Mouse (Mus musculus): ENCODE results near the gene Gm20388. TPM values are rescaled to one million over a fixed set of nuclear protein-coding genes. Genes with fewer than 3 reads are reported as not detected.

The Gm20388 gene
- polyA plus RNA-seq, 1 experiment from 2014 or later, result not detected

- Histone ChIP-seq H3K4me2 (replicated peaks; ENCODE audit: low read depth) (no peak overlapping the region), H3K9me3 (ENCODE audit: control insufficient read depth) (no peaks in the 10 kb centered on the region), H3K4me1 (replicated peaks; ENCODE audit: control insufficient read depth, insufficient read depth, low read length) (peaks cover 3% of the 10 kb centered on the region; the same call in 1 of the 2 replicates), H3K9ac (ENCODE audit: low read depth, low read length) (no peak overlapping the region), H3K27ac (ENCODE audit: low read depth, low read length) (no peak overlapping the region), H3K4me3 (ENCODE audit: low read depth, low read length) (no peak overlapping the region), H3K36me3 (ENCODE audit: control insufficient read depth, insufficient read depth) (no peaks in the 10 kb centered on the region), H3K27me3 (replicated peaks; ENCODE audit: control insufficient read depth, insufficient read depth, low read length) (no peaks in the 10 kb centered on the region)
- no peak; the same call in 1 of the 2 replicates for ATAC-seq
- no peak for TF ChIP-seq CTCF (IDR thresholded peaks at IDR 0.05; ENCODE audit: low read depth)
- WGBS, result 33% methylated on average over 8 of the region's 8 CpGs
Observed at GRCm38 (mm10) chr8:121669208-121669607, 1758.6 kb downstream of the Gm20388 start.

DNA sequence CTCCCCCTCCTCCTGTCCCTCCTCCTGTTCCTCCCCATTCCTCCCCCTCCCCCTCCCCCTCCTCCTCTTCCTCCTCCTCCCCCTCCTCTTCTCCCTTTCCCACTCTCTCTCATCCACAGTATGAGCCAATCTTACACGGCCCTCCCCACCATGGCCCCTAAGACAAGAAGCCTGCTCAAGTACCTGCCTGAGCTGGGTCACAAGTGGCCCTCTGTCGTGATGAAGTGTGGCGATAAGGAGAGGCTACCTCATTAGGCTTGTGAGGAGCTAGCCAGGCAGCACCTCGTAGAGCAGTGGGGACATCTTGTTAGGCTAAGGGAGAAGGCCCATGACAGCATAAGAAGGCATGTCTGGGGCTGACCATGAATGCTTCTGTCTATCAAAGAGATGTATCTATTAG, 1762.5 kb downstream of the Gm20388 start:
- 54% methylated on average over 4 of the region's 4 CpGs for WGBS
- H3K9me3 ChIP-seq (ENCODE audit: control insufficient read depth), result no peaks in the 10 kb centered on the region
- H3K9ac ChIP-seq (ENCODE audit: low read depth, low read length), result no peak overlapping the region
- no peak overlapping the region for H3K4me3 ChIP-seq (ENCODE audit: low read depth, low read length)
- no peaks in the 10 kb centered on the region for H3K4me1 ChIP-seq (replicated peaks; ENCODE audit: control insufficient read depth, insufficient read depth, low read length)
- no peak overlapping the region for H3K27ac ChIP-seq (ENCODE audit: low read depth, low read length)
- H3K4me2 ChIP-seq (replicated peaks; ENCODE audit: low read depth), result no peak overlapping the region
- TF ChIP-seq CTCF (IDR thresholded peaks at IDR 0.05; ENCODE audit: low read depth), result no peak
- no peak for ATAC-seq
- no peaks in the 10 kb centered on the region for H3K36me3 ChIP-seq (ENCODE audit: control insufficient read depth, insufficient read depth)
- H3K27me3 ChIP-seq (replicated peaks; ENCODE audit: control insufficient read depth, insufficient read depth, low read length), result no peaks in the 10 kb centered on the region

GRCm38 (mm10) chr8:121673917-121674316, 1763.3 kb downstream of the Gm20388 start:
- WGBS, result 73% methylated on average over 5 of the region's 5 CpGs
- H3K9ac ChIP-seq (ENCODE audit: low read depth, low read length), result no peak overlapping the region
- H3K4me2 ChIP-seq (replicated peaks; ENCODE audit: low read depth), result no peak overlapping the region

DNA sequence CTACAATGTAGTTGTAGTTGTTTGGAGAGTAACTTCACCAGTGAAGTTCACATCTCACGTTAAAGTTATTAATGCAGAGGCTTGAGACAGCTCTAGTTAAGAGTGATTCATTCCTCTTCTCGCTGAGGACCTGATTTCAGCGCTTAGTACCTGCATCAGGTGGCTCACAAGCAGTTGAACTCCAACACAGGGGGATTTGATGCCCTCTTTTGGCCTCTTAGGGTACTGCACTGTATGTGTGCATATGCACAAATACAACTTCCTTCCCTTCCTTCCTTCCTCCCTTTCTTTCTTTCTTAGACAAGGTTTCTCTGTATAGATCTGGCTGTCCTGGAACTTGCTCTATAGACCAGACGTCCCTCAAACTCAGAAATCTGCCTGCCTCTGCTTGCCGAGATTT, 1763.9 kb downstream of the Gm20388 start:
- Histone ChIP-seq H3K9ac (ENCODE audit: low read depth, low read length) (no peak overlapping the region), H3K27me3 (replicated peaks; ENCODE audit: control insufficient read depth, insufficient read depth, low read length) (no peaks in the 10 kb centered on the region), H3K4me2 (replicated peaks; ENCODE audit: low read depth) (no peak overlapping the region), H3K9me3 (ENCODE audit: control insufficient read depth) (no peaks in the 10 kb centered on the region), H3K4me1 (replicated peaks; ENCODE audit: control insufficient read depth, insufficient read depth, low read length) (no peaks in the 10 kb centered on the region), H3K36me3 (ENCODE audit: control insufficient read depth, insufficient read depth) (no peaks in the 10 kb centered on the region), H3K4me3 (ENCODE audit: low read depth, low read length) (no peak overlapping the region), H3K27ac (ENCODE audit: low read depth, low read length) (no peak overlapping the region)
- TF ChIP-seq CTCF (IDR thresholded peaks at IDR 0.05; ENCODE audit: low read depth), result peak; percentile 68
- ATAC-seq, result no peak
- 60% methylated on average over 5 of the region's 5 CpGs for WGBS

More at GRCm38 (mm10) chr8:121673917-121674316, 1763.3 kb downstream of the Gm20388 start:
- H3K27me3 ChIP-seq (replicated peaks; ENCODE audit: control insufficient read depth, insufficient read depth, low read length), result no peaks in the 10 kb centered on the region
- no peaks in the 10 kb centered on the region for H3K4me1 ChIP-seq (replicated peaks; ENCODE audit: control insufficient read depth, insufficient read depth, low read length)
- peak; percentile 38; the same call in 1 of the 2 replicates for ATAC-seq
- no peaks in the 10 kb centered on the region for H3K9me3 ChIP-seq (ENCODE audit: control insufficient read depth)
- no peak overlapping the region for H3K4me3 ChIP-seq (ENCODE audit: low read depth, low read length)
- no peak for TF ChIP-seq CTCF (IDR thresholded peaks at IDR 0.05; ENCODE audit: low read depth)
- H3K36me3 ChIP-seq (ENCODE audit: control insufficient read depth, insufficient read depth), result no peaks in the 10 kb centered on the region
- H3K27ac ChIP-seq (ENCODE audit: low read depth, low read length), result no peak overlapping the region

DNA sequence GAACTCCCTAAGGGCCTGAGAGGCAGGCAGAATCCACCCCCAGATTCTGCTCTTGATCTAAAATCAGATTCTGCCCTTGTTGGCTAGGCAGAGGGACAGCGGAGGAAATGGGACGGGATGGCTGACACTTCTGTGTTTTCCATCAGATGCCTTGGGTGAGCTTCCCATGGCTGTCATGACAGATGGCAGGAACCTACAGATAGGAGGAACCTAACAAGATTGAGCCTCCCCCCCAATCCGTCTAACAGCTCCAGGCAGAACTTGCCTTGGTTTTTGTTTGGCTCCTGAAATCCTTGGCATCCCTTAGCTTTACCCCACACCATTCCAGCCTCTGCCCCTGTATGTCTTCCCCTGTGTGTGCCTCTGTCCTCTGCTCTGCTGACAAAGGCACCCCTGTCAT, 1764.5 kb downstream of the Gm20388 start:
- WGBS, result 71% methylated on average over 3 of the region's 3 CpGs
- no peaks in the 10 kb centered on the region for H3K4me1 ChIP-seq (replicated peaks; ENCODE audit: control insufficient read depth, insufficient read depth, low read length)
- H3K9ac ChIP-seq (ENCODE audit: low read depth, low read length), result no peak overlapping the region
- H3K36me3 ChIP-seq (ENCODE audit: control insufficient read depth, insufficient read depth), result no peaks in the 10 kb centered on the region
- ATAC-seq, result no peak
- H3K4me2 ChIP-seq (replicated peaks; ENCODE audit: low read depth), result no peak overlapping the region
- no peaks in the 10 kb centered on the region for H3K9me3 ChIP-seq (ENCODE audit: control insufficient read depth)
- H3K27me3 ChIP-seq (replicated peaks; ENCODE audit: control insufficient read depth, insufficient read depth, low read length), result no peaks in the 10 kb centered on the region
- no peak overlapping the region for H3K27ac ChIP-seq (ENCODE audit: low read depth, low read length)
- H3K4me3 ChIP-seq (ENCODE audit: low read depth, low read length), result no peak overlapping the region
- no peak for TF ChIP-seq CTCF (IDR thresholded peaks at IDR 0.05; ENCODE audit: low read depth)

GRCm38 (mm10) chr8:121675701-121676100, 1765.1 kb downstream of the Gm20388 start:
- Histone ChIP-seq H3K36me3 (ENCODE audit: control insufficient read depth, insufficient read depth) (no peaks in the 10 kb centered on the region), H3K4me2 (replicated peaks; ENCODE audit: low read depth) (0 out of 2 replicates have a peak overlapping the region, but pooled peaks have one; percentile 6), H3K9me3 (ENCODE audit: control insufficient read depth) (no peaks in the 10 kb centered on the region), H3K27me3 (replicated peaks; ENCODE audit: control insufficient read depth, insufficient read depth, low read length) (no peaks in the 10 kb centered on the region), H3K9ac (ENCODE audit: low read depth, low read length) (no peak overlapping the region), H3K4me1 (replicated peaks; ENCODE audit: control insufficient read depth, insufficient read depth, low read length) (no peaks in the 10 kb centered on the region), H3K4me3 (ENCODE audit: low read depth, low read length) (no peak overlapping the region), H3K27ac (ENCODE audit: low read depth, low read length) (no peak overlapping the region)
- TF ChIP-seq CTCF (IDR thresholded peaks at IDR 0.05; ENCODE audit: low read depth), result no peak
- WGBS, result 48% methylated on average over 20 of the region's 20 CpGs
- no peak for ATAC-seq

GRCm38 (mm10) chr8:121678696-121679095, 1768.1 kb downstream of the Gm20388 start:
- H3K36me3 ChIP-seq (ENCODE audit: control insufficient read depth, insufficient read depth), result no peaks in the 10 kb centered on the region
- no peak overlapping the region for H3K4me3 ChIP-seq (ENCODE audit: low read depth, low read length)
- H3K27ac ChIP-seq (ENCODE audit: low read depth, low read length), result no peak overlapping the region
- no peaks in the 10 kb centered on the region for H3K9me3 ChIP-seq (ENCODE audit: control insufficient read depth)
- no peaks in the 10 kb centered on the region for H3K4me1 ChIP-seq (replicated peaks; ENCODE audit: control insufficient read depth, insufficient read depth, low read length)
- no peak for TF ChIP-seq CTCF (IDR thresholded peaks at IDR 0.05; ENCODE audit: low read depth)
- WGBS, result 74% methylated on average over 5 of the region's 5 CpGs
- no peak overlapping the region for H3K4me2 ChIP-seq (replicated peaks; ENCODE audit: low read depth)
- no peak for ATAC-seq
- no peak overlapping the region for H3K9ac ChIP-seq (ENCODE audit: low read depth, low read length)
- no peaks in the 10 kb centered on the region for H3K27me3 ChIP-seq (replicated peaks; ENCODE audit: control insufficient read depth, insufficient read depth, low read length)
